Comparison of ENCODE assay signal across 20 mouse cellular contexts in genomic region chr1:187446511-187446910, GRCm38 (mm10).
A peak's percentile ranks its signal among the peaks of the same experiment; 100 is the strongest.
DNase-seq lines count a peak whose midpoint lies in the region; TF ChIP-seq lines count a peak whose summit lies in the region.
"Had no signal": no experiment of that assay in that cellular context is flagged by ENCODE, and none has a peak within 500 bp of the region (broad histone marks: within the 10 kb centered on the region; RNA-seq: fewer than 3 reads in every experiment).

No protein-coding gene starts in this region.

- H3K4me3 ChIP-seq in layer of hippocampus, adult 2 months = no peak overlapping the region
- H3K4me3 ChIP-seq: embryonic facial prominence, embryonic 10.5 days; erythroblast, embryonic 14.5 days; forebrain, embryonic 10.5 days; heart, adult 2 months; heart, embryonic 15.5 days; hindbrain, embryonic 10.5 days had no signal

- intact Hi-C loops in left cerebral cortex, postnatal 14 days (cut with DNase I) = no loop called here
- intact Hi-C loops in left cerebral cortex, postnatal 36 days (cut with DNase I) = loop anchor here (10.0 kb wide), 1 partner anchor 1458 kb away; no protein-coding TSS in a partner anchor

- H3K27ac ChIP-seq in layer of hippocampus, adult 2 months = no peak overlapping the region
- H3K27ac ChIP-seq: embryonic facial prominence, embryonic 10.5 days; forebrain, embryonic 10.5 days; heart, adult 2 months; heart, embryonic 15.5 days; hindbrain, embryonic 10.5 days; hindbrain, embryonic 14.5 days had no signal

- DNase-seq in cerebellum, postnatal 10 days = peak; percentile 33 to 45
- DNase-seq in cerebellum, postnatal 36 days = no peak
- DNase-seq in left cerebral cortex, postnatal 14 days (ENCODE audit: low spot score in 2 of 2) = peak; percentile 12 to 15
- DNase-seq in left cerebral cortex, postnatal 36 days (ENCODE audit: low spot score in 2 of 2) = no peak
- DNase-seq in layer of hippocampus, adult 2 months (ENCODE audit: low spot score in 2 of 2) = peak; percentile 47 to 53
- DNase-seq in layer of hippocampus, postnatal 36 days = peak; percentile 13 to 25
- no peak for DNase-seq in lung, postnatal 25 days (ENCODE audit: low spot score)
- DNase-seq: adrenal gland, adult 8-10 months; B cell, adult 2 months; cerebellum, adult 11-12 months; cerebellum, adult 9-10 months; gastrocnemius, postnatal 10 days; heart, adult 2 months; heart, postnatal 14 days had no signal

- no peak for TF ChIP-seq CTCF in layer of hippocampus, adult 2 months (conservative IDR thresholded peaks at IDR 0.05)

Comparison
In these comparisons a context has a peak if more than half of its experiments do, and no peak if none do; other contexts are left out.
1. DNase-seq: peak in cerebellum, postnatal 10 days (2 of 2), left cerebral cortex, postnatal 14 days (2 of 2), layer of hippocampus, adult 2 months (2 of 2) and layer of hippocampus, postnatal 36 days (2 of 2); none in cerebellum, postnatal 36 days (0 of 2), left cerebral cortex, postnatal 36 days (0 of 2) and lung, postnatal 25 days (single experiment).